Mouse (Mus musculus) forebrain, embryonic 16.5 days (tissue): ENCODE data around the gene Lyrm4. TPM values are rescaled to one million over a fixed set of nuclear protein-coding genes. Genes with fewer than 3 reads are reported as not detected.

Source experiments
- polyA plus RNA-seq: library from polyadenylated mRNA; unstranded; fragments of >200 nt; fragmentation: Nextera tagmentation; extraction: Ambion mirVana; gene quantifications from 2 replicates; pipeline ENCODE4 v1.2.1, GENCODE M21; 2015

The Lyrm4 gene
- polyA plus RNA-seq, 1 experiment from 2014 or later: 37.1 TPM

Other genes starting within 250 kb of the Lyrm4 start
- 7.4 and 8.2 TPM in 2 replicates for gene Rpp40, start 211.2 kb downstream of the Lyrm4 start, polyA plus RNA-seq
- gene Ppp1r3g, start 158.7 kb downstream of the Lyrm4 start, polyA plus RNA-seq: 1.1 and 1.4 TPM in 2 replicates
- gene Fars2, start 114 bp downstream of the Lyrm4 start, polyA plus RNA-seq: 29.2 and 32.2 TPM in 2 replicates